Mouse (Mus musculus) spleen, adult 2 months (tissue): ENCODE data around the gene Inpp5e.

Experiments used
- CTCF ChIP-seq: fragments of 200-500 bp; IDR thresholded peaks from 2 replicates; pipeline ENCODE4 v1.5.1; 2011; ENCODE audit warnings: mild to moderate bottlenecking, inconsistent platforms; ENCODE audit not compliant: insufficient read depth, insufficient read length, insufficient replicate concordance; ENCODE audit errors: extremely low read depth
- POLR2A ChIP-seq: fragments of 200-500 bp; IDR thresholded peaks from 2 replicates; pipeline ENCODE4 v1.6.1; 2011; ENCODE audit warnings: low read depth, low read length, inconsistent platforms

GRCm38 (mm10) chr2:26351358-26352290 lies 57.4 kb downstream of the Inpp5e start, which contains the start of gene Dnlz:
- TF ChIP-seq CTCF (peak; percentile 56; the same call in 1 of the 2 replicates), POLR2A (no peak)
